Comparison of ENCODE assay signal across 17 mouse cellular contexts in the genomic region with DNA sequence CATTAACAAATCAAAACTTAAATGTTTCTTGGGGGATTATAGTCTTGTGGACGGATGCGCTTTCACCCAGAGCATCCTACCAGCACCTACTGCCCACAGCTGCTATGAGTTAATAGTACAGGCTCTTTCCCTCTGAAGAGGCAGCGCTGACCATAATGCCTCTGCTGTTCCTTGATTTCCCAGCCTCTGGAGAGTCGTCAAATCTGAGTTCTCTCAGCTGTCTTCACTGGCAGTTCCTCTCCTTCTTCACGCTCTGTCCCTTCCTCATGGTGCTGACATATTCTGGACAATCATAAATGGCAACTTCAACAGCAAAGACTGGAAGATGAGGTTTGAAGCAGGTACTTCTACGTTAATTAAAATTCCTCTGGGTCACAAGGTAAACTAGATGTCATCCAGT.
"Had no signal": no experiment of that assay in that cellular context is flagged by ENCODE, and none has a peak within 500 bp of the region (broad histone marks: within the 10 kb centered on the region; RNA-seq: fewer than 3 reads in every experiment).

No protein-coding gene starts in this region.

- H3K4me2 ChIP-seq: lung, embryonic 15.5 days; midbrain, embryonic 11.5 days; midbrain, embryonic 13.5 days; midbrain, embryonic 15.5 days; neural tube, embryonic 12.5 days; stomach, embryonic 15.5 days had no signal

- H3K4me1 ChIP-seq: lung, embryonic 15.5 days; megakaryocyte, embryonic 14.5 days; midbrain, embryonic 13.5 days; midbrain, embryonic 15.5 days; neural tube, embryonic 12.5 days; stomach, embryonic 15.5 days had no signal

- H3K36me3 ChIP-seq: lung, embryonic 15.5 days; stomach, embryonic 15.5 days had no signal

- DNase-seq: lung, adult 2 months; lung, postnatal 14 days; lung, postnatal 36 days; right cerebral cortex, postnatal 14 days; thymus, adult 2 months; thymus, postnatal 25 days; thymus, postnatal 4 days had no signal

- H3K4me3 ChIP-seq: lung, embryonic 15.5 days; megakaryocyte, embryonic 14.5 days; midbrain, embryonic 13.5 days; midbrain, embryonic 15.5 days; neural tube, embryonic 12.5 days; stomach, embryonic 15.5 days had no signal

- ATAC-seq: lung, postnatal 0 days; midbrain, embryonic 13.5 days; midbrain, embryonic 15.5 days had no signal

- H3K27me3 ChIP-seq: lung, embryonic 15.5 days; megakaryocyte, embryonic 14.5 days; midbrain, embryonic 13.5 days; midbrain, embryonic 15.5 days; neural tube, embryonic 12.5 days; stomach, embryonic 15.5 days had no signal

- H3K27ac ChIP-seq: lung, embryonic 15.5 days; macrophage; midbrain, embryonic 13.5 days; midbrain, embryonic 15.5 days; neural tube, embryonic 12.5 days; stomach, embryonic 15.5 days; stomach, postnatal 0 days had no signal

- H3K9ac ChIP-seq: lung, embryonic 15.5 days; midbrain, embryonic 13.5 days; midbrain, embryonic 15.5 days; neural tube, embryonic 12.5 days; stomach, embryonic 15.5 days had no signal

- H3K9me3 ChIP-seq: lung, embryonic 15.5 days; megakaryocyte, embryonic 14.5 days; midbrain, embryonic 13.5 days; midbrain, embryonic 15.5 days; neural tube, embryonic 12.5 days; stomach, embryonic 15.5 days had no signal
